Mouse (Mus musculus) liver, postnatal 0 days (tissue): ENCODE data around the gene Mreg.

Experiments
- CTCF ChIP-seq: sonication (generic); IDR thresholded peaks from 2 replicates; pipeline ENCODE4 v1.5.1; 2016; ENCODE audit warnings: antibody characterized with exemption, low read depth
- EP300 ChIP-seq: IDR thresholded peaks from 2 replicates; pipeline ENCODE4 v1.6.1; 2016; ENCODE audit warnings: antibody characterized with exemption, low read depth, mild to moderate bottlenecking

GRCm38 (mm10) chr1:72220008-72220407 is 7.9 kb upstream of the Mreg start:
- TF ChIP-seq CTCF (peak; percentile 63), EP300 (no peak)
